Mouse (Mus musculus) kidney, adult 8-10 months (tissue): ENCODE measurements at regions not wholly inside any gene's neighbourhood (a gene's known extent, or its start where the extent isn't known, plus 50 kb on each side); places are given as distances from the start of the nearest gene placed in this dataset.
A peak's percentile ranks its signal among the peaks of the same experiment; 100 is the strongest.

Source experiments
- DNase-seq, 2 experiments: peaks; one replicate each; pipeline ENCODE4 v3.0.0; 2022

DNA sequence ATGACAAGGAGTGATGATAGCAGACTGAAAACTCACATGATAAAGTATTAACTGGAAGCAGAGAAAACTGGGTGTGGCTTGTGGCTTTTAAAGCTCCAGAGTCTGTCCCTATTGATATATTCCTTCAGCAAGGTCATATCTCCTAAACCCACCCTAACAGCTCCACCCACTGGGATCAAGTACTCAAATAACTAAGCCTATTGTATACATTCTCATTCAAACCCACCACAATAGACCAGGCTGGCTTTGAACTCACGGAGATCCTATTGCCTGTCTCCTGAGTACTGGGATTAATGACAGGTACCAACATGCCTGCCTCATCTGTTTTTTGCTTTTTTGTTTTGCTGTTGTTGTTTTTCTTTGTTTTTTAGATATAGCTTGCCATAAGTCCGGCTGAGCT is 484.3 kb upstream of the Zfp462 start:
- no peak for DNase-seq

DNA sequence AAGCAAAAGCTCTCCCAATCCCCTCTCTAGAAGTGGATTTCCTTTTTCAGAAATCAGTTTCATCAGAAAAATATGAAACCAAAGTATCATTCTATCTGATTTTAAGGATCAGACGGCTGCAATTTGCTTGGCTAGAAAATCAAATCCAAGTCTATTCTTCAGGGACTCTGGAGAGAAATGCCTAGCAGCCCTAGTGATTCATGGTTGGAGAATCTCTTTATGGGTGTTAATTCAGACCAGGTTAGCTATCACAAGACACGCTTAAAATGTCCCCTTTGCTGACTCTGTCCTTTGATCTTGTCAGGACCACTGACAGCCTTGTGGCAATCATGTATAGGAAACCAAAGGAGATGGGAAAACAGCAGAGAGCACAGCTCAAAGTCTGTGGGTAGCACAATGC is 475.7 kb upstream of the Zfp462 start:
- DNase-seq, result no peak

DNA sequence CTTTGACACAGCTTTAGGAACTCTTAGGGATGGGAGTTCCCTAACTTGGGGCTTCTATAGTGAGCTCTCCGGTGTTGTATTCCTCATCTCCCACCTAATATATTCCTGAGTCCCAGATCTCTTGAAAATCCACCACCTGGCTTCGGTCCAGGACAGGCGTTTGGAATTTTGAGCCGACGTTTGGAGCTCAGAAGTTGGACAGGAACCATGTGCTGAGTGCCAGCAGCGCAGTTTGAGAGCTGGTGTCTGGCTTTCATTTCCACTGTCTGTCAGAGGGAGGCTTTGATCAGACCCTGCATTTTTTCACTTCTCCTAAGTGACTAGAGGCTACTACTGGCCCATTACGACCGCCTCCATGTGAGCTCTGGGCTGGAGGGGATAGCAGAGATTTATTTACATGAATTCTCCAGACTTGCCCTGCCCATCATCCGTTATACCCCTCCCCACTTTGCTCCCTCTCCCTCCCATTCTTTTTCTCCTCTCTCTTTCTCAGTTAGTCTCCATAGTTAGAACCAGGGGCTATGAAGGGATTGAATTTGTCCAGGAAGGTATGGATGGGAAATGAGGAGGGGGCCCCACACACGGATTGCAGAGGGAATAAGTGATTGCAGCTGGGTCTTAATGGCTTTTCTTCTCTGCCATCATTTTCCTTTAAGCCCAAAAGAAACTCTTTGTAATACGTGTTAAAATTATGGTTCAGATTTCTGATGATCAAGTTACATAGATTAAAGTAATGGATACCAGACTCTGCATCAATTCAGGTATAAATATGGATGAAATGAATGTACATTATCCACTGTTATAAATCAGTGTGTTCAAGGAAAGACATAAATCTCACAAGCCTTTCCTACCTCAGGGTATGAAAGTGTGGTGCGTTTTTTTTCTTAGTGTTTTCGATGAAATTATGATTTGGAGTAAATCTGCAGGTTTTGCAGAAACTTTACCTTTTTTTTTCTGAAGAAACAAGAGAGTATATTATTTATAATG is 474.5 kb upstream of the Zfp462 start:
- DNase-seq, result no peak

DNA sequence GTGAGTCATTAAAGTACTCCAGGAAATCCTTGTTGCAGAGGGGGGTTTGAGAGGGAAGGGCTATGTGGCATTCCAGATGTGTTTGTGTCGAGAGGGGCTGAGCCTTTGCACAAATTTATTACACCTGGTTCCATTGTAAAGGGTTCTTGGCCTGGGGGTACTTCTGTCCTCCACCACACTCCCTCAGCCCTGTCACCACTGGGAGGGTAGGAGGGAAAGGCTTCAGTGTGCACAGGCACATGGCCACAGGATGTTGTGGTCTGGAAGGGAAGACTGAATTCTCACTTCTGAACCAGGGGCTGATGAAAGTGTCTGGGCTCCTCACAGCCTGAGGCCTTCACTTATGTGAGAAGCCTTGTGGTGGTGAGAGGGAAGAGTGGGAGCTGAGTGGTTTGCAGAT is 473.8 kb upstream of the Zfp462 start:
- DNase-seq, result no peak

DNA sequence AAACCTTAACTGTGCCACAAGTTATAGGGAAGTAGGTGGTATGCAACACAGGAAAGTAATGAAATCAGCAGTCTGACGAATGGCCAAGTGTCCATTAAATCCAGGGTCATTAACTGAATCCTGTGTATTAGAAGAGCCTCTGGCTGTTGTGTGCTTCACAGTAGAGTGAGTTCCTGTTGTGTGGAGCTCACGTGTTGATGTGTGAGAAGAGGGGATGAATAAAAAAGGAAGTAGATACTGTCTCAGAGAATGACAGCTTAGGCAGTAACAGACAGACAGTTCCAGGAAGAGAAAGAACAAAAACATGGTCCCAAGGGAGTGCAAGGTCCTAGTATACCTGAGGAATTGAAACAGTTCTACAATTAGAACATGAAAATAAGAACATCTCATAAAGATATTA is 463.1 kb upstream of the Zfp462 start:
- DNase-seq, result no peak

DNA sequence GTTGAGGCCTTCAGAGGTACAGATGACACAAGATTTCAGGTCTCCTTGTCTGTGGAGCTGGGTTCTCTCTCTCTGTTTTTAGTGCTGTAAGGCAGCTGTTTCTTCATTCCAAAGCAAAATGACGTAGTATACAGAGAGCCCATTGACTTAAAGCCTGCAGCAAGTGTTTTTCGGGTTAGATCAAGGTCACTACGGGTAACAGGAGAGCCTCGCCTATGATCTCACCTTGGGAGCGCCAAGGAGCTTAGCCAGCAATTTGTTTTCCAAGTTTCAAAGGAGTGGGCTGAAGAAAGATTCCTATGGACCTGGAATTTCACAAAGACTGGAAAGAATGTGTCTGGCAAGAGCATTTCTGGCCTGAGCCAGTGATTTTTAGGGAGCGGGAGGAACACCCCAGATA is 451.8 kb upstream of the Zfp462 start:
- no peak for DNase-seq

DNA sequence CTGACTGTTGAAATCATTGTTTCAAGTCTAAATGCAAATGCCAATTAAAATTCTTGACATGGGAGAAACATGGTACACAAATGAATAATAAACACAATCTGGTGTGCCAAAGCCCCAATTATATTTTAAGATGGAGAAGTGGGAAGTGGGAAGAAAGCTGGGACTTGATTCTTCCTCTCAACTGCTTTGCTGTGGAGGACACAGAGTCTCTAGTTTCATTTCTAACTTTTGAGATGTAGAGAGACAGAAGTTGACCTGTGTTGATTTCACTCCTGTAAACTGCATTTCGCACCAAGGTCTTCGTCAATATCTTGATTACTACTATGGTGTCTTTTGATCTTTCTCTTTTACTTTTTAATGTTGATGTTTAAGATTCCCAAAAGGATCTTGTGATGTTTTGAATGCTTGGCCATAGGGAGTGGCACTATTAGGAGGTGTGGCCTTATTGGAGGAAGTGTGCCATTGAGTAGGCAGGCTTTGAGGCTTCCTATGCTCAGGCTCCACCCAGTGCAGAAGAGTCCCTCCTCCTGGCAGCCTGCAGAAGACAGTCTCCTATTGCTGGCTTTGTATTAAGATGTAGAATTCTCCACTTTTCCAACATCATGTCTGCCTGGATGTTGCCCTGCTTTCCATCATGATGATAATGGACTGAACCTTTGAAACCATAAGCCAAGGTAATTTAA is 447.4 kb upstream of the Zfp462 start:
- no peak for DNase-seq

DNA sequence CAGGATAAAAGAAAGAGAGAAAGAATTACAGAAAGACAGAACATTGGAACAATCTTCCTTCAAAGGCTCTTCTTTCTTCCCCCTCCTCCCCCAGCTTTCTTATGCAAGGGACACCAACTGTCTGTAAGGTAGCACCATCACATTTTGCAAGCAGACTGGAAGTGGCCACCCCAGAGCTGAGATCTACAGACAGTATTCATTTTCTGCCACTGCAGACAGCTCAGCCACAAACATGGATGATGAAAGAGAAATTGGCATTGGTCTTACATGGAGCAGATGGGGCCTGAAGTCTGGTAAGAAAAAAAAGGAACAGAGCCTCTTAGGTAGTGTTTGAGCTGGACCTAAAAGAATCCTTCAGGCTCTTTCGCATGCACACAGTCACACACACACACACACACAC is 428.9 kb upstream of the Zfp462 start:
- DNase-seq, result no peak

DNA sequence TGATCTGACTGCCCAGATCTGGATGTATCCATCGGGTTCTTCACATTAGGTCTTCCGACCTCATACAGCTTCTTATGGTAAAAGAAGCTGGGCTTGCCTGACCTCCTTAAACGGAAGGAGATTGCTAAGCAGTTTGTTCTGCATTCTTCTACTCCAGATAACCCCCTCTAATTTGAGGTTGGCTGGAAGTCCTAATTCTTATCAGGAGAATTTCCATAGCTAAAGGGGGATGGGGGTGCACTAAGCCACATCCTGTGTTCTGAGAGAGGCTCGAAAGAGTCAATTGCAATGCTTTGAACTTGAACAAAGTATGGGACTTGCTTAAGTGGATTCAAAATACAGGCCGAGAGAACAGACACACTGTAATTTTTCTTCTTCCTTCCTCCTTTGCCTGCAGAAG is 421.6 kb upstream of the Zfp462 start:
- DNase-seq, result no peak

DNA sequence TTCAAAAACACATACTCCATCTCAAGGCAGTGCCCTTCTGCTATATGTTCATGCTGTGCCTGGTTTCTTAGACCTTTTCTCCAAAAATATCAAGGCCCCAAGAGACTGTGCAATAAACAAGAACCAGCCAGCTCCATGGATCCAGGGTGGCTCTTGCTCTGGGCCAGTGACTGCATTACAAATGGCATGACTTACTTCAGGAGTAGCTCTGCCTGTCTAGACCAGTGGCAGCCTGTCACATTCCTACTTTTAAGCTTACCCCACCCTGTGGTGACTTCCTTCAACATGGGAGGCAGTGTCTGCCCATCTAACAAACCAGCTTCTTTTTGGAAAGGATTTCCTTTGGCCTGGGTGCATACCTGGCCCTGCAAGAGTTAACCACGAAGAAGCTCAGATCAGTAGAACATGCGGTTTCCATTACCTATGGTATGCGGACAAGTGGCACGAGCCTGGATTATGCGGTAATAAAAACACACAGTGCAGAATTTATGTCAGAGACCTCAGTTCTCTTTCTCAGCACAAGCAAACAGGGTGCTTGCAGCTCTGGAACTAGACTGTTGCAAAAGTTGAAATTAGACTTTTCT is 418.8 kb upstream of the Zfp462 start:
- DNase-seq, result no peak

DNA sequence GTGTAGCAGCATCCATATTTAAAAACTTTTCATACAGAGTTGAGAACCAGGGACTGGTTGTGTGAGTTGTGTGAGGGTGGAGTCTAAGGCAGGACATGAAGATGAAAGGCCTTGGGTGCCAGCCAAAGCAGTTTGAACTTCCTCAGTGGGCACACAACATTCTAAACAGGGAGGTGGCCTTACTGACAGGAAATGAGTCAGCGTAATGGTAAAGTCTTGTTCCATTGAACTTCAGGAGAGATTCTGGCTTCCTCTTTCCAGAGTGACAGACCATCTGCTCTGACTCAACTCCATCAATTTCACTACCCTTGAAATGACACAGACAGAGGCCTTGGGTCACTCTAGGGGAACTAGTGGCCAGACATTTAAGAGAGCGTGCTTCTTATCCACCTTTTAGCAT is 417.2 kb upstream of the Zfp462 start:
- DNase-seq, result peak; percentile 1 to 8

DNA sequence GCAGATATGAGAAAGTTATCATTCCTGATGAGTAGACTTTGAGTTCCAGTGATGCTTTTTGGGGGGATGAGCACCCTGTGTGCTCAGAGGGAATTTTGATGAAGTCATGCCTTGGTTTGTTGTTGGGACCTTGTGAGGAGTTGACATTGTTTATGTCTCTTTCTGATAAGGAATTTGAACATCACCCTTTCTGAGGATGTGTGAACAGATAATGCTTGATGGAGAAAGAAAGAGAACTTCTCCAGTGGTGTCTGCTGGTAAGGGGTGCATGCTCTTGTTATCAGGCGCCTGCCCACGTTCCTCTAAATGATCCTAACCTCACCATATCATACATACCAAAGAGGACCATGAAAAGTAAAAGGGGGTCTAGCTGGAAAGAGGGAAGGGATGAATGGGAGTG is 413.1 kb upstream of the Zfp462 start:
- no peak for DNase-seq

DNA sequence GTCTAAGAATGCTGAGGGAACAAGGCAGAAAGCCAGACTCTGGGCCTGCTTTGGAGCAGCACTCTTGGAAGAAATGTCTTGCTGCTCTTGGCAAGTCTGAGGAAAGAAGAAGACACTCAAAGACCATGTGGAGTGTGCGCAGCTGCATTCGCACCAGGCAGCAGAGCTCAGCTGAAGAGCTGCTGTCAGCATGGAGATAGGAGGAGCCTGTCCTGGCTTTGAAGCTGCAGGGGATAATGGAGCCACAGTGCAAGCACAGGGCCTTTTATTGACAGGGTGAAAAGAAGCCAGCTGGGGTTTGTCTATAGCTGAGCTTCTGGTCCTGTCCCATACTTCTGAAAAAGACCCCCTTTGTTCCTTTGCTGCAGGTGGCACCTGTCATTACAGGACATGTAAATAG is 411.0 kb upstream of the Zfp462 start:
- DNase-seq, result no peak

DNA sequence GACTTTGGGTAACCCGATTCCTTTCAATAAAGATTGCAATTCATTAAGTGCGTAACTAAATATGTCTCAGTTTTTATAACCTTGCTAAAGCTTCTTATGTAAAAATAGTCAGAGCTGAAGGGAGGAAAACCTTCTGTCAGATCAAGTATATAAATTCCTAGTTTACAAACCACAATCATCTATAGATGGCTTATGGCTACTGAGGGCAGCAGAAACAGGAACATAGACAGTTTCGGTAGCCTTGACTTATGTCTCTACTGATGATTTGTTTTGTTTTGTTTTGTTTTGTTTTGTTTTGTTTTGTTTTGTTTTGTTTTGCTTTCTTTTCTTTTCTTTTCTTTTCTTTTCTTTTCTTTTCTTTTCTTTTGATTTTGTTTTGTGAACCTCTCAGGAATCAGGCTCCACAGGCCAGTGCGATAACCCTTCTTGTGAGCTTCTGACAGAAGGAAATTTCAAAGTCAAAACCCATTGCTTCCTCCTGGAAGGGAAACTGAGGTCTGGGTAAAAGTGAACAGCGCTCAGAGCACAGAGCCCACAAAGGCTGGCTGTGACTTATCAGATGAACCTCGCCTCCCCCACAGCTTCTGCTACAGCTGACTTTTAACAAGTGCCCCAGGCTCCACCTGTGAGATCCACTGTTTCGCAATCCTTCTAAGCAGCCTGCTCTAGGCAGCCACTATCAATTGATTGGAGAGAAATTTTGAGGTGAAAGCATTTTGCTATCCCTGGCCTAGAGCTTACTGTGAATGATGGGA is 391.8 kb upstream of the Zfp462 start:
- no peak for DNase-seq

DNA sequence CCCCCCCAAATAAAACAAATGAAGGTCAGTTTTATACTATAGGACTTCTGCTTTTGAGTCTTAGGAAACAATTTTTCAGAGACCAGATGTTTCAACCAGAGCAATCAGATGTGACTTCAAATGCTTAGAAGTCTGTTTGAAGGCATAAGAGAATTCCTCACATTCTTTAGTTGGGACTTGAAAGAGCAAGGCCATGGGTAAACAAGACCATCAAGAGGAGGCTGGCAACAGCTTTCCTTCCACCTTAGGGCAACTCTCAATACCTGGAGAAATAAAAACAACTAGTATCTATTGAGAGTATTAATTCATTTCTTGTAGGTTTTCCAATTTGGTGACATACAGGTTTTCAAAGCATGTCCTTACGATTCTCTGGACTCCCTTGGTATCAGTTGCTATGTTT is 381.8 kb upstream of the Zfp462 start:
- DNase-seq, result no peak

DNA sequence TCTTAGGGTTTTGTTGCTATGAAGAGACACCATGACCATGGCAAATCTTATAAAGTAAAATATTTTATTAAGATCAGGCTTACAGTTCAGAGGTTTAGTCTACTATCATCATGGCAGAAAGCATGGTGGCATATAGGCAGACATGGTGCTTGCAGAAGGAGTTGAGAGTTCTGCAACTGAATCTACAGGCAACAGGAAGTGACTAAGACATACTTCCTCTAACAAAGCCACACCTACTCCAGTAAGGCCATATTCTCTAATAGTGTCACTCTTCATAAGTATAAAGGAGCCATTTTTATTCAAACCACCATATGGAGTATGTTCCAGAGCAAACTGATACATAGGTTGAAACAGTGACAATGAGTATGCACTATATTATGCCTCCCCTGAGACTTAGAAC is 371.7 kb upstream of the Zfp462 start:
- DNase-seq, result no peak

DNA sequence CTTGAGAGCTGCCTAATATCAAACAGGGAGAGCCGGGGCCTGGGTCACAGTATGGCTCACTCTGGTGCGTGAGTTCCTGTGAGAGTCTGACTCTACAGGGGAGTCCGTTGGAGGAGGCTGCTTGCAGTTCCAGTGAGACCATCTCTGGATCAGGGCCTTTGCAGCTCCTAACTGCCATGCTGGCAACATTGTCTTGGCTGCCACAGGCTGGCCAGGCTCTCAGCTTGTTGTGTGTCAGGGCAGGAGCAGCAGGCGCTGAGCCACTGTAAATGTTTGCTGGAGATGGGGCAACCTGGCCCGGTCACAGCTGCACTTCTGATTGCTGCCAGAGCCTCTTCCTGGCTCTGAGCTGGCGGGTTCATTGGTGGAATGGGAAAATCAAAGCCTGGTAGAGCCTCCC is 357.7 kb upstream of the Zfp462 start:
- no peak for DNase-seq

DNA sequence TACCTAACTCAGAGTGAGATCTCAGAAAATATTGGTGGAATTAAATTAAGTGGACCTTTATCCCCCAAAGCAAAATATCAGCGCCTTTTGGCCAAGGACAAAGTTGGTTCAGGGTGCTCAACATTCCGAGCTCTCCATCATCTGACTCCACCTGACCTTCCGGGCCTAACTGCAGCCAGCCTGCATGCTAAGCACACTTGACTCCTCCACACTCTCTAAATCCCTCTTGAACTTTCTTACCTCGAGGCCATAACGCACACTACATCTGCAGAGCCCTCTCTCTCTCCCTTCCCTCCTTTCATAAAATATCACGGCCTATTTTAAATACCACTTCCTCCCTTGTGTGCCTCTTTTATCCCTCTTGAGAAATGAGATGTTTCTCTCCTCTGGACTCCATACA is 356.1 kb upstream of the Zfp462 start:
- DNase-seq, result no peak

DNA sequence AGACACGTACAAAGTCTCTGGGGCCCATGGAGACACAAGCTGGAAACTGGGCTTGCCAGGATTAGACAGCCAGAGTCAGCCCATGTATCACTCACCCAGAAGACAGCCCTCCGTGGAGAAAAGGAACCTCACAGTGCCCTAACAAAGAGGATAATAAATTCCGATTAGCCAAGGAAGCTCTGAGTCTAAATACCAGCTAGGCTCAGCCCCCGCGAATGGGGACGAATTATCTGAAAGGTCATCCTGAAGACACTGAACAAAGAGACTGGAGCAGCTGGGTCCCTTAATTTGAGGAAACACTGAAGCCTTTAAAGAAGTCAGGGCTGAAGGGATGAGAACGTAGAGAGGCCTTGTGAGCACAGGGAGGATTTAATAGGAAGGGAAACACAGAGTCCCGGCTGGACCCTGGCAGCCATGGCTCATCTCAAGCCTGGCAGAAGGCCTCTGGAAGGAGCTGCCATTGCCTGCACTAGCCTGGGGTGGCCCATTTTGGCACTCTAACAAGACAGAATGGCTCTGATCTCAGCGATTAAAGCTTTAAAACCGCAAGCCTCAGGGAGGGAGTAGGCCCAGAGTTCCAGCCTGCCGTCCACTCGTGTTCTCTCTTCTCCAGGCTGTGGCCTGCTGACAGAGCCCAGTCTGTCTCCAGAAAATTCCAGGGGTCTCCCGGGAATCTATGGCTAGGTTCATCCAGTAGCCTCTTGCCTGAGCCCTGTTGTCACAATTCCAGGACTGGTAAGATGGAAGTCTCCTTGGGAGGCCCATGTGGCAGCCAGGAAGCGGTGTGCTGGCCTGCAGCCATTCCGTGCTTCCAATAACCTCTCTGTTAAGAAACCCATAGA is 343.0 kb upstream of the Zfp462 start:
- no peak for DNase-seq

DNA sequence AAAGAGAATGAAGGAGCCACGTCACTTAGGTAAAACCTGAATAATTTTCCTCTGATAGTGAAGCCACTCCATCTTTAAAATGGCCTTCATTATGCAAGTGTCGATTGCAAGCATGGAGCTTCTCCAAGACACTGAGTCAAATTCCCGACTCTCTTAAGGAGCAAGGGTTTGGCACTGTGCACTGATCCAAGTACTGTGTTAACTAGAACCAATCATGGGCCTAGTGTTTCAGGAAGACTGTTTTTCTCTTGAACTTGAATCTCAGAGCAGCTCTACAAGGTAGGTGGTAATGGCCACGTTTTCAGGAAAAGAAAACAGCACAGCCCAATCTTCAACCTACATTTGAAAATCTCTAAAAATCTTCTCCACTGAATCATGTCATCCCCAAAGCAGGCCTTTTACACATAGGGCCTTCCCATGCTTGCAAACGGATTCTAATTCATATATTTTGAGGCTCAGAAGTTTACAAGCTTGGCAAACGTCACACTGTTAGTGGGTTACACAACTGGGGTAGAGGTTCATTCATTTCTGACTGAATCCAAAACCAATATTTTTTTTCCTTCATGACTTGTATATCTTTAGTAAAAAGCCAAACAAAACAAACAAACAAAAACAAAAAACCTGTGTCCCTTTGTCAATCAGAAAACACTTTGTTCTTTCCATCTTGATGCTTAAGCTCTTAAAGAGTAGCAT is 342.2 kb upstream of the Zfp462 start:
- DNase-seq, result no peak

DNA sequence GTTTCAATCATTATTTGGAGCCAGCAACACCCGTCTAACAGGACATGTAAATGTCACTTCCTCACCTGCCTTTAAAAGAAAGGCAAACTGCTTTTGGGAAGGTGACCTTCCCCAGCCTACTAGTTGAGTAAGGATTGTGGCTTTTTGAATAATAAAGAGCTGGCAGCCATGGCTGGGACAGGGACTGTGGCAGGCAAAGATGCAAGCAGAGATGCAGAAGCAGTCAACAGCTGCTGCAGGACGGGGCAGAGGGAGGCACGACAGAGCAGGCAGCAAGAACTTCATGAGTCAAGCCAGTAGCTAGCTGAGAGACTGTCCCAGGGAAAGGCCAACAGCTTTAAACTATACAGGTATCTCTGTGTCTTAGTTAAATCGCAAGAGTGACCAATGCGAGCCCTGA is 334.7 kb upstream of the Zfp462 start:
- DNase-seq, result no peak
